Comparison of ENCODE assay signal across 9 mouse cellular contexts in the genomic region with DNA sequence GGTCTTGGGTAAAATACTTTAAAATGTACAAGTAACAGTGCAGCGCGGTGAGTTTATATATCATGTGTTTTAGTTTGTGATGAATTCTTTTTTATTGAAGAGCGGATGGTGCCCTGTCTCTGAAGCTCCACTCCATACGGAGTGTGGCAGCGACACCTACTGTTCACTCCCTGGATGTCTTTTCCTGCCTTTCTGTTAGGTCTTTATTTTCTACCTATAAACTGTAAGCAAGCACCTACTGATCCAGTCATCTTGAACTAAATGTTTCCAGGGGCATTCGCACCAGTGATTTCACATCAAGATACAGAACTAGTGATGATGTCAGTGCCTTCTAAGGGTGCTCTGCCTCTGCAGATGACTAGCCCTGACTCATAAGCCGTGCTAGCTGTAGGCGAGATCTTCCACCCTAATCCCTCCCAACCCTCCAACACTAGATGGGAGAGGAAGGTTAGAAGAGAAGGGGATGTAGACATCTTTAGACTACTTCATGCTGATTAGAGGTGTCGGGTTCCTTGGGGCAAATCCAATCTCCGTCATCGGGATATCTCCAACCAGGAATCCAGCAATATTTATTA. TPM values are rescaled to one million over a fixed set of nuclear protein-coding genes. Genes with fewer than 3 reads are reported as not detected.
DNase-seq lines count a peak whose midpoint lies in the region; ATAC-seq and TF ChIP-seq lines count a peak whose summit lies in the region.
"Had no signal": no experiment of that assay in that cellular context is flagged by ENCODE, and none has a peak within 500 bp of the region (broad histone marks: within the 10 kb centered on the region; RNA-seq: fewer than 3 reads in every experiment).

No protein-coding gene starts in this region.

- no peak overlapping the region for H3K4me3 ChIP-seq in heart, postnatal 0 days (ENCODE audit: low read depth, low read length)
- no peak overlapping the region for H3K4me3 ChIP-seq in embryonic fibroblast, embryonic 13.5 days (ENCODE audit: insufficient read depth, low read length)
- H3K4me3 ChIP-seq: stomach, embryonic 15.5 days had no signal

- intact Hi-C loops in left cerebral cortex, postnatal 10 days (cut with DNase I), result no loop called here

- no peak overlapping the region for H3K9ac ChIP-seq in heart, postnatal 0 days (replicated peaks; ENCODE audit: low read depth, low read length)
- H3K9ac ChIP-seq: stomach, embryonic 15.5 days had no signal

- no peaks in the 10 kb centered on the region for H3K27me3 ChIP-seq in heart, postnatal 0 days (ENCODE audit: control insufficient read depth, insufficient read depth, low read length)
- H3K27me3 ChIP-seq: stomach, embryonic 15.5 days had no signal

- H3K27ac ChIP-seq in heart, postnatal 0 days (ENCODE audit: low read depth), result no peak overlapping the region
- no peak overlapping the region for H3K27ac ChIP-seq in embryonic fibroblast, embryonic 13.5 days (ENCODE audit: insufficient read depth, low read length)
- H3K27ac ChIP-seq: stomach, embryonic 15.5 days had no signal

- peaks cover 7% of the 10 kb centered on the region; the same call in 1 of the 2 replicates for H3K4me1 ChIP-seq in heart, postnatal 0 days (ENCODE audit: control insufficient read depth, insufficient read depth)
- H3K4me1 ChIP-seq in embryonic fibroblast, embryonic 13.5 days (ENCODE audit: control insufficient read depth, insufficient read depth, low read length), result no peaks in the 10 kb centered on the region
- H3K4me1 ChIP-seq: stomach, embryonic 15.5 days had no signal

- peak; percentile 47; the same call in 1 of the 2 replicates for ATAC-seq in heart, postnatal 0 days (ENCODE audit: insufficient read depth, low read depth)

- peaks cover 16% of the 10 kb centered on the region for H3K36me3 ChIP-seq in heart, postnatal 0 days (replicated peaks; ENCODE audit: control insufficient read depth, insufficient read depth, low read length)

- TF ChIP-seq POLR2A in embryonic fibroblast, embryonic 13.5 days (IDR thresholded peaks at IDR 0.05; ENCODE audit: low read depth, low read length), result no peak

- H3K9me3 ChIP-seq in heart, postnatal 0 days (replicated peaks; ENCODE audit: control insufficient read depth, low read length), result no peaks in the 10 kb centered on the region
- H3K9me3 ChIP-seq: stomach, embryonic 15.5 days had no signal

- no peak for TF ChIP-seq EP300 in heart, postnatal 0 days (IDR thresholded peaks at IDR 0.05; ENCODE audit: low read depth)

- peak; percentile 55 for DNase-seq in heart, postnatal 0 days (ENCODE audit: low spot score)
- no peak for DNase-seq in heart, adult 9 months (ENCODE audit: low spot score in 2 of 2)
- peak; percentile 45 for DNase-seq in urinary bladder, postnatal 25 days (ENCODE audit: low spot score)
- DNase-seq in urinary bladder, adult 2 months (ENCODE audit: low spot score), result no peak
- DNase-seq in left cerebral cortex, postnatal 10 days (ENCODE audit: extremely low spot score in 1 of 2, low spot score in 2 of 2), result peak; percentile 53 to 63
- peak; percentile 71 for DNase-seq in right cerebral cortex, adult 18-20 months
- DNase-seq in spleen, postnatal 4 days (ENCODE audit: low spot score in 2 of 2), result no peak

- peak; percentile 76 for TF ChIP-seq CTCF in heart, postnatal 0 days (IDR thresholded peaks at IDR 0.05; ENCODE audit: low read depth)
- peak; percentile 63; the same call in 1 of the 2 replicates for TF ChIP-seq CTCF in embryonic fibroblast, embryonic 13.5 days (IDR thresholded peaks at IDR 0.05; ENCODE audit: borderline replicate concordance, insufficient read depth, low read length)

- no peak overlapping the region for H3K4me2 ChIP-seq in heart, postnatal 0 days (ENCODE audit: low read depth, low read length)
- H3K4me2 ChIP-seq: stomach, embryonic 15.5 days had no signal

- WGBS in heart, postnatal 0 days, result 71% methylated on average over 11 of the region's 11 CpGs

RNA-seq across cellular contexts. Expression of a gene that starts 55.3 kb away (rescaled TPM):
- 1.8 and 4.8 TPM in 2 replicates for total RNA-seq in heart, postnatal 0 days (2014; rRNA removed; ENCODE audit: low replicate concordance)
- polyA plus RNA-seq in heart, postnatal 0 days (2015; fragmentation: Nextera tagmentation; extraction: Ambion mirVana), result 0.79 and 0.86 TPM in 2 replicates
- 0.54 and 0.74 TPM in 2 replicates for polyA plus RNA-seq in urinary bladder, adult 2 months (2012; rRNA removed)
- 7.3 and 14.6 TPM in 2 replicates for polyA plus RNA-seq in embryonic fibroblast, embryonic 13.5 days (2011; ENCODE audit: insufficient read length, low read depth, missing spikeins)
- under 1 TPM; 0.75 to 0.79 TPM for total RNA-seq in left cerebral cortex, postnatal 10 days (2021)

Comparison
In these comparisons a context has a peak if more than half of its experiments do, and no peak if none do; other contexts are left out.
1. DNase-seq: peak in heart, postnatal 0 days (single experiment), urinary bladder, postnatal 25 days (single experiment), left cerebral cortex, postnatal 10 days (2 of 2) and right cerebral cortex, adult 18-20 months (single experiment); none in heart, adult 9 months (0 of 2), urinary bladder, adult 2 months (single experiment) and spleen, postnatal 4 days (0 of 2).